Mouse (Mus musculus): ENCODE measurements at regions not wholly inside any gene's neighbourhood (a gene's known extent, or its start where the extent isn't known, plus 50 kb on each side); places are given as distances from the start of the nearest gene placed in this dataset.

- TF ChIP-seq POLR2A (IDR thresholded peaks at IDR 0.05; ENCODE audit: borderline replicate concordance, extremely low read depth, low read depth, low read length) (no peak), CTCF (IDR thresholded peaks at IDR 0.05; ENCODE audit: insufficient read depth, low read length) (no peak)
These were observed 159.4 kb upstream of the A530016L24Rik start for GRCm38 (mm10) chr12:112329701-112330301.
